Mouse (Mus musculus): ENCODE measurements around the gene Fntb. TPM values are rescaled to one million over a fixed set of nuclear protein-coding genes. Genes with fewer than 3 reads are reported as not detected.
"Not testable (repeated sequence)": the region's sequence is repeated elsewhere in the genome, so short reads cannot be mapped to it uniquely, and the experiment has no call there.

Fntb gene
- polyA plus RNA-seq, 1 experiment from 2014 or later, result 44.1 TPM

- no peak for ATAC-seq (ENCODE audit: low FRiP score, low read depth)
- Histone ChIP-seq H3K9me3 (no peaks in the 10 kb centered on the region), H3K9ac (no peak overlapping the region), H3K27me3 (no peaks in the 10 kb centered on the region), H3K27ac (no peak overlapping the region), H3K4me1 (0 out of 2 replicates have a peak, but pooled peaks cover 3% of the 10 kb centered on the region), H3K36me3 (peaks cover 5% of the 10 kb centered on the region), H3K4me2 (replicated peaks) (no peak overlapping the region), H3K4me3 (no peak overlapping the region)
- 52% methylated on average over 4 of the region's 4 CpGs for WGBS
Measured at GRCm38 (mm10) chr12:76775132-76775531, 9.7 kb downstream of the Fntb start.

DNA sequence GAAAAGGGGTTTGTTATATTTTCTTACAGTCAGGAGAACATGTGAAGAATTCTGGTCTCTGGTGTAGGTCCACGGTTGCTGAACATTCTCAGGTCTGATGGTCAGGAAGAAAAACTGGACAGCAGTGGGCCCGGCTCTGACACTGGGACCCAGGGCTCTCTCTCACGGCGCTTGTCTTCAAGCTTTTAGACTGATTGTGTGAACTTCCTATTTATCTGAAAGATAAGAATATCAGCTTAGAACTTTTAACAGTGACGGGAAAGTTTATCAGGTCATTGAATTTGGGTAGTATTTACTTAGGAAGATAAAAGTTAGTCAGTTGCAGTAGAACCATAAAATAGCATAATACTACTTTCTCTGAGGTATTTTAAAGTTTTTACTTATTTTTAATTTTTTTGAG, 11.5 kb downstream of the Fntb start:
- Histone ChIP-seq H3K27me3 (no peaks in the 10 kb centered on the region), H3K9ac (no peak overlapping the region), H3K4me1 (no peaks in the 10 kb centered on the region), H3K36me3 (peaks cover 5% of the 10 kb centered on the region), H3K4me2 (replicated peaks) (no peak overlapping the region), H3K27ac (no peak overlapping the region), H3K4me3 (no peak overlapping the region), H3K9me3 (no peaks in the 10 kb centered on the region)
- WGBS, result 91% methylated on average over 5 of the region's 5 CpGs
- ATAC-seq (ENCODE audit: low FRiP score, low read depth), result no peak

DNA sequence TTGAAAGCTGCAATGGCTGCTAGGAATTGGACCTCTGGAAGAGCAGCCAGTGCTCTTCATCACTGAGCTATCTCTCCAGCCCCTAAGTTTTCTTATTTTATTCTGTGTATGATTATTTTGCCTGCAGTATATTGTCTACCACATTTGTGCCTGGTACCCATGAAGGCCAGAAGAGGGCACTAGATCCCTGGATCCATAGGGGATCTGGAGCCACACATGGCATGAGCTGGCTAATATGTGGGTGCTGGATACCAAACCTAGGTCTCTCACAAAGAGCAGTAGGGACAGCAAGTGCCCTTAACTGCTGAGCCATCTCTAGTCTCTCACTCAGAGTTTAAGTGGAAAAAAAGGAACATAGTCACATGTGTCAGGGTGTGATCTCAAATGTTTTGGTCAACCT, 12.5 kb downstream of the Fntb start:
- no peak for ATAC-seq (ENCODE audit: low FRiP score, low read depth)

GRCm38 (mm10) chr12:76778305-76779083, 13.1 kb downstream of the Fntb start:
- 81% methylated on average over 10 of the region's 10 CpGs for WGBS
- Histone ChIP-seq H3K9ac (no peak overlapping the region), H3K9me3 (no peaks in the 10 kb centered on the region), H3K36me3 (peaks cover 5% of the 10 kb centered on the region), H3K27me3 (no peaks in the 10 kb centered on the region), H3K4me2 (replicated peaks) (no peak overlapping the region), H3K4me1 (no peaks in the 10 kb centered on the region), H3K4me3 (no peak overlapping the region), H3K27ac (no peak overlapping the region)
- no peak for ATAC-seq (ENCODE audit: low FRiP score, low read depth)

More for the DNA sequence above, 12.5 kb downstream of the Fntb start:
- H3K27me3 ChIP-seq, result no peaks in the 10 kb centered on the region
- H3K27ac ChIP-seq, result no peak overlapping the region
- H3K36me3 ChIP-seq, result peaks cover 5% of the 10 kb centered on the region
- H3K4me2 ChIP-seq (replicated peaks), result no peak overlapping the region
- H3K9me3 ChIP-seq, result no peaks in the 10 kb centered on the region
- H3K9ac ChIP-seq, result no peak overlapping the region
- no peak overlapping the region for H3K4me3 ChIP-seq
- H3K4me1 ChIP-seq, result no peaks in the 10 kb centered on the region

- H3K36me3 ChIP-seq, result peaks cover 5% of the 10 kb centered on the region
- H3K9ac ChIP-seq, result no peak overlapping the region
- no peaks in the 10 kb centered on the region for H3K9me3 ChIP-seq
- ATAC-seq (ENCODE audit: low FRiP score, low read depth), result no peak
- WGBS, result 82% methylated on average over 5 of the region's 5 CpGs
- H3K4me2 ChIP-seq (replicated peaks), result no peak overlapping the region
- H3K4me3 ChIP-seq, result no peak overlapping the region
- H3K27ac ChIP-seq, result no peak overlapping the region
- H3K4me1 ChIP-seq, result no peaks in the 10 kb centered on the region
- no peaks in the 10 kb centered on the region for H3K27me3 ChIP-seq
Measured at GRCm38 (mm10) chr12:76779951-76780350, 14.6 kb downstream of the Fntb start.

- no peak for ATAC-seq (ENCODE audit: low FRiP score, low read depth)
- Histone ChIP-seq H3K27me3 (no peaks in the 10 kb centered on the region), H3K4me2 (replicated peaks) (no peak overlapping the region), H3K27ac (no peak overlapping the region), H3K36me3 (peaks cover 5% of the 10 kb centered on the region), H3K4me1 (no peaks in the 10 kb centered on the region), H3K9me3 (no peaks in the 10 kb centered on the region), H3K9ac (no peak overlapping the region), H3K4me3 (no peak overlapping the region)
- 74% methylated on average over 12 of the region's 12 CpGs for WGBS
Measured at GRCm38 (mm10) chr12:76780639-76781468, 15.5 kb downstream of the Fntb start.

- no peak for ATAC-seq (ENCODE audit: low FRiP score, low read depth)
- 62% methylated on average over 10 of the region's 10 CpGs for WGBS
- H3K4me3 ChIP-seq, result no peak overlapping the region
Measured at GRCm38 (mm10) chr12:76784056-76784619, 18.7 kb downstream of the Fntb start.

GRCm38 (mm10) chr12:76790446-76791084, 25.2 kb downstream of the Fntb start:
- whole genome bisulfite sequencing, result 63% methylated on average over 8 of the region's 8 CpGs
- Histone ChIP-seq H3K9me3 (no peaks in the 10 kb centered on the region), H3K27me3 (no peaks in the 10 kb centered on the region), H3K4me1 (no peaks in the 10 kb centered on the region), H3K4me3 (no peak overlapping the region), H3K27ac (no peak overlapping the region), H3K4me2 (replicated peaks) (no peak overlapping the region), H3K36me3 (no peaks in the 10 kb centered on the region), H3K9ac (no peak overlapping the region)
- ATAC-seq (ENCODE audit: low FRiP score, low read depth), result no peak

More at GRCm38 (mm10) chr12:76784056-76784619, 18.7 kb downstream of the Fntb start:
- Histone ChIP-seq H3K9me3 (no peaks in the 10 kb centered on the region), H3K9ac (no peak overlapping the region), H3K4me1 (no peaks in the 10 kb centered on the region), H3K4me2 (replicated peaks) (no peak overlapping the region), H3K27me3 (no peaks in the 10 kb centered on the region), H3K27ac (no peak overlapping the region), H3K36me3 (no peaks in the 10 kb centered on the region; the same call in 1 of the 2 replicates)

DNA sequence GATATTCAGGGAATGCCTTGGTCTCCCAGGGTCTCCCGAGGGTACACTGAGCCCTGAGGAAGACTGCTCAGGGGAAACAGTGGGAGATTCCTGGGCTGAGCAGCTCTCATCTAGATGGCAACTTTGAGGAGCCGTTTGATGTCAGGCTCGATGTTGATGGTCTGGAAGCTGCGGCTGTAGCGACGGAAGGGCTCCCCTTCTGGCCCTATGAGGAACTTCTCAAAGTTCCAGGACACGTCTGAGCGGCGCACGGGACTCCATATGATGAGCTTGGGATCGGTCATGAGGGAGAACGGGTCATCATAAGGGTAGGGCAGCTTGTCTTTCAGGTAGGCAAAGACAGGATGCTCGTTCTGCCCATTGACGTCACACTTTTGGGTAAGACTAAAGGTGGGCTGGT, 27.2 kb downstream of the Fntb start:
- not testable (repeated sequence) for H3K4me3 ChIP-seq; H3K4me1 ChIP-seq; H3K27me3 ChIP-seq; H3K27ac ChIP-seq; H3K9ac ChIP-seq; ATAC-seq (ENCODE audit: low FRiP score, low read depth); H3K36me3 ChIP-seq; H3K9me3 ChIP-seq; H3K4me2 ChIP-seq (replicated peaks)
- WGBS, result 54% methylated on average over 14 of the region's 14 CpGs

DNA sequence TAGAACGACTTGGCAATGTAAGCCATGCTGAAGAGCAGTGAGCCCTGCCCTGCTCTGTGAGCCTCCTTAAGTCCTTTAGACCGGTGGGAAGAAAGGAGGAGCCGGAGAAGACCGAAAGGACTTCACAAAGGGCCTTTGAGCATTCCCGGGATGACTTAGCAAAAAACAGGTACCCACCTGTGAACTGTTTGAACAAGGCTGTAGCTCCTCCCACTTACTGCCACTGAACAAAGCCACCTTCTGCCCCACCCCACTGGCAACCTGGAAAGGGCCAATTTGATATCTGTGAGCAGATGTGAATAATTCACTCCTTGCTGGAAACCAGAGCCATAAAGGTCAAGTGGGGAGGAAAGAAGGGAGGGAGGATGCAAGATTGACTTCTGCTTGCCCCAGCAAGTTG, 30.0 kb downstream of the Fntb start, which contains the start of gene Gpx2:
Gpx2 (minus strand) TSS at position 205 of the 400 bp plus-strand sequence.
- H3K36me3 ChIP-seq, result 0 out of 2 replicates have a peak, but pooled peaks cover 3% of the 10 kb centered on the region
- peaks cover 7% of the 10 kb centered on the region; the same call in 1 of the 2 replicates for H3K4me1 ChIP-seq
- ATAC-seq (ENCODE audit: low FRiP score, low read depth), result no peak
- no peak within 1 kb of the TSS for H3K4me2 ChIP-seq (replicated peaks)
- no peak within 1 kb of the TSS for H3K9ac ChIP-seq
- no peaks in the 10 kb centered on the region for H3K9me3 ChIP-seq
- H3K27ac ChIP-seq, result no peak within 1 kb of the TSS
- no peaks in the 10 kb centered on the region for H3K27me3 ChIP-seq
- H3K4me3 ChIP-seq, result no peak within 1 kb of the TSS
- WGBS, result 81% methylated on average over 5 of the region's 5 CpGs

GRCm38 (mm10) chr12:76796938-76797539, 31.6 kb downstream of the Fntb start:
- Histone ChIP-seq H3K9ac (no peak overlapping the region), H3K4me3 (no peak overlapping the region), H3K36me3 (0 out of 2 replicates have a peak, but pooled peaks cover 3% of the 10 kb centered on the region), H3K4me1 (peaks cover 7% of the 10 kb centered on the region; the same call in 1 of the 2 replicates), H3K9me3 (no peaks in the 10 kb centered on the region), H3K4me2 (replicated peaks) (no peak overlapping the region), H3K27me3 (no peaks in the 10 kb centered on the region), H3K27ac (no peak overlapping the region)
- 81% methylated on average over 7 of the region's 7 CpGs for WGBS
- ATAC-seq (ENCODE audit: low FRiP score, low read depth), result no peak

Data from limb, embryonic 13.5 days (tissue).